Mouse (Mus musculus) c-Kit-positive CD71-negative TER-119-negative erythroid progenitor cells, embryonic 14.5 days (primary cell): ENCODE measurements around the gene Slc9a5.

Experiments used
- DNase-seq: peaks from one replicate; pipeline ENCODE4 v3.0.0-alpha.2; 2013; ENCODE audit warnings: low read depth

Gene Slc9a5

DNA sequence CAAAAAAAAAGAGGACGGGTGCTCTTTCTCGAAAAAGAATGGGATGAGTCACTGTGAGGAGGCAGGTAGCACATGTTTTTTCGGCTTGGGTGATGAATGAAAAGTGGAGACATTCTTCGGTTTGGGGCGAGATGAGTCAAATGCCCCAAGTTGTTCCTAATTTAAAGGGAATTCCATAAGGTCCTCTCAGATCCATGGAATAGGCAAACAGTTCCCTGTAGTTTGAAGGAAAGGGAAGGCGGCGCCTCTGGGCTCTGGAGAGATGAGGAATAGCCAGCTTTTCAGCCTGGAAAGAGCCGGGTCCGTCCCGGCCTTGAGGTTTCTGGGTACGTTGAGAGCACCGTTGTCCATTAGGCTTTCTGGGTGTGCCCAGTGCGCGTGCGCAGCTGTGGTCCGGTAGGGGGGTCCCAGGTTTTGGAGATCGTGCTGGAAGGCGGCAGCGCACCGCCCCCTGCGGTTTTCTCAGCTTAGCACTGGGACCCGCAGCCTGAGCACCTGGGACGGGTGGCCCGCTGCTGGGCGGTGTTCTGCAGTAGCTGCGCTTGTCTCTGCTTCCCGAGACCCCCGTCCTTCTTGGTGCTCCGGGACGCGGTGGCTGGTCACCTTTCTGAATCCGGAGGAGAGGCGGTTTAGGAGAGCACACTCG is at the start of gene Slc9a5:
Slc9a5 (plus strand) TSS at position 394 of the 646 bp plus-strand sequence.
- DNase-seq, result no peak

DNA sequence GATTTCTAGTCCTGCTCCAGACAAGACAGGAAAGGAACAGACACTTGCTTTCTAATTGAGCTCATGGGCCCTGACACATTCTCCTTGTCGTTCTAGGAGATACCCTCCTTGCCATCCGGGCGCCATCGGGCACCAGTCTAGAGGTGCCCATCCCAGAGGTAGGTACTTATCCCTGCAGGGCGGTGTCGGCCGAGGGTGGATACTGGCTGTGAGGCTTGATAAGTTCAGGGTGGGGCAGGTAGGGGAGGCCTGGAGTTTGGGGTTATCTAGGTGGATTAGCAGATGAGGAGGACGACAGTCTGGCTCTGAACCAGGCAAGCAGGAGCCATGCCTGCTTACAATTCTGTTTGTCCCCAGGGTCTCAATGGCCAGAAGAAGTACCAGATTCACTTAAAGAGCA is 48.7 kb upstream of the Slc9a5 start:
- no peak for DNase-seq

DNA sequence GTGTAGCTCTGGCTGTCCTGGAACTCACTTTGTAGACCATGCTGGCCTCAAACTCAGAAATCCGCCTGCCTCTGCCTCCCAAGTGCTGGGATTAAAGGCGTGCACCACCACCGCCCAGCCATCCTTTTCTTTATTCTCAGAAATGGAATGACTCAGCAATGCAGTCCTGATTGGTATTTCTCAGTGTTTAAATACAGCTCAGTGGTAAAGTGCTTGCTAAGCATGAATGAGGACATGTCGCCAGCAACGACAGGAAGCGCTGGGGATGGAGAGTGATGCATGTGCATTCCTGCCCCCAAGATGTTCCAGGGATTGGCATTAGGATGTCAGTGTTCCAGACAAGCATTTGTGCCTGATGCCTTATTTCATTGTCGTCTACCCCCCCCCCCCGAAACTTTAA is 45.2 kb upstream of the Slc9a5 start:
- no peak for DNase-seq

DNA sequence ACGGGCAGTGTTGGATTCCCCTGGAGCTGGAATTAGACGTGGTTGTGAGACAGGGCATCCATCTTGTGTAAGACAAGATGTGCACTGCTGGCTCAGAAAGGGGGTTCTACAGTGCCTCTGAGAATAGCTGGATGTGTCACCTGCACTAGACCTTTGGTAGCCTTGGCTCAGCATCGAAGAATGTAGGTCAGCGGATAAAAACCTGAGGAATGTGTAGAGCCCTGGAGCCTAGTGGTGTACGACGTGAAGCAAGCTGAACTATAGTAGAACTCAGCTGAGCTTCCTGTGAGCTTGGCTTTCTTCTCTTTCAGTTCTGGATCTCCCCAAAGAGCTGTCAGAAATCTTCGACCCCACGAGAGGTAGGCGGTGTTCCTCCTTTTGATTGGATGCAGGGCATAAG is 44.8 kb upstream of the Slc9a5 start:
- DNase-seq, result no peak

DNA sequence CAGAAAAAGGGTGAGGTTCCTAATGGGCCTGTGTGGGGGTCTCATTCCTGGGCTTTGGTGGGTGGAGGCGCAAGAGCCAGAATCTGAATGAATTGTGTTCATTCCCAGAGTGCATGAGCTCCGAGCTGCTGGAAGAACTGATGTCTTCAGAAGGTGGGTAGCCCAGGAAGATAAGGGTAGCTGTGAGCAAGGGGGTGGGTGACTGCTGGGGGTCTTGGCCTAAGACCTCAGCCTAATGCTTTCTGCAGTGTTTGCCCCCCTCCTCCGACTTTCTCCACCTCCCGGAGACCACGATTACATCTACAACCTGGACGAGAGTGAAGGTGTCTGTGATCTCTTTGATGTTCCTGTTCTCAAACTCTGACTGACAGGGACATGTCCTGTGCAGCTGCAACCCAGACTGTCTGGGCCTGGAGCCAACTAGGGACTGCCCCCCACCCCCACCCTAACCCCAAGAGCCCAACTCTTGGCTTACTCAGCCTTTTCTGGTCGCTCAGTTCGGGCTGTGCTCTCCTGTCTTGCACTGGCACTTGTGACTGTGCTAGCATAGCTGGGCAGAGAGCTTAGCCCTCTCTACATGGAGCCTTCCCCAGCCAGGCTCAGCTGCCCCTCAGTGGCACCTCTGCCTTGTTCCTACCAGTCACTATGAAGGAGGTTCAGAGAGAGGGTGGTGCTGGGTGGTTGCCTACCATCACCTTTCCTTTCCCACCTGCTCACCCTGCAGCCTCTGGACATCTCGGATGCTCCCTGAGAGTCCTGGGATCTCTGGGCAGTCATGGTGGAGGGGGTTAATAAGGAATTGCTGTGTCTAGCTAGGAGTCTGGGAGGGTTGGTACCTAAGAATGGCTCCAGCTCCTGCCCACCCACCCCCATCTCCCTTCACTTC is 44.1 kb upstream of the Slc9a5 start:
- DNase-seq, result no peak

DNA sequence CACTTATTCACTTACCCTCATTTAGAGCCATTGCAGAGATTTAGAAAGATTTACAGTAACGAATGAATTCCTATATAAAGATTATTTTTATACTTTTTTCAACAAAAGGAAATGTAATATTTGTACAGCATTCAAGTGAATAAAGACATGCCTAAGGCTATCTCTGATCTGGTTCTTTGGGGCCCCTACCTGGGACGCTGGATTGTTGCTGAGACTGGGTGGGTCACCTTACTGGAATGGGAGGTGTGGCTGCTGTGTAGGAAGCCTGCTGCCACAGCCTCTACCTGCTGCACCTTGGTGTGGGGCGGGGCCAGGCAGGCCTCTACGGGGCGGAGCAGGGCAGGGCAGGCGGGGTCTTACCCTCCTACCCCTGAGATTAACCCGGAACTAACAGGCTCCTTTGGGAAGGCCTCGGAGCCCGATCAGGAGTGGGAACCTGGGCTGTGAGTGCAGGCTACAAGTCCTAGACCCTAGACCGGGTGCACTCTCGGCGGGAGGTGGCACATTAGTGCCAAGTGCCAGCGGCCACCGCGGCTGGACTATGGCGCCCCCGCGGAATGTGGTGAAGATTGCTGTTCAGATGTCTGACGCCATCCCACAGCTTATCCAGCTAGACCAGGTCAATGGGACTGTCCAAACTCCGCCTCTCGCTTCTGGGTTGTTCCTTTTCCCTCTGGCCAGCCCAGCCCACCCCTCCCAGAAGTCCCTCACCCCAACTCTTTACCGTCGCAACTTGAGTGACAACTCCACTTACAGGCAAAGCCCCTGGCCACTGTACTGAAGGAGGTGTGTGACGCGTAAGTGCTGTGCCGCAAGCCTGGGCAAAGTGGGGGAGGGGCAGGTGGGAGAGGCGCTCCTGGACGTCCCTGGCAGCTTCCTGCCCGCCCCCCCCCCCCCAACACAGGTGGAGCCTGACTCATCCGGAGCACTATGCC is 43.2 kb upstream of the Slc9a5 start, which contains the start of gene Elmo3:
Elmo3 (plus strand) TSS at position 391 of the 935 bp plus-strand sequence.
- no peak for DNase-seq

DNA sequence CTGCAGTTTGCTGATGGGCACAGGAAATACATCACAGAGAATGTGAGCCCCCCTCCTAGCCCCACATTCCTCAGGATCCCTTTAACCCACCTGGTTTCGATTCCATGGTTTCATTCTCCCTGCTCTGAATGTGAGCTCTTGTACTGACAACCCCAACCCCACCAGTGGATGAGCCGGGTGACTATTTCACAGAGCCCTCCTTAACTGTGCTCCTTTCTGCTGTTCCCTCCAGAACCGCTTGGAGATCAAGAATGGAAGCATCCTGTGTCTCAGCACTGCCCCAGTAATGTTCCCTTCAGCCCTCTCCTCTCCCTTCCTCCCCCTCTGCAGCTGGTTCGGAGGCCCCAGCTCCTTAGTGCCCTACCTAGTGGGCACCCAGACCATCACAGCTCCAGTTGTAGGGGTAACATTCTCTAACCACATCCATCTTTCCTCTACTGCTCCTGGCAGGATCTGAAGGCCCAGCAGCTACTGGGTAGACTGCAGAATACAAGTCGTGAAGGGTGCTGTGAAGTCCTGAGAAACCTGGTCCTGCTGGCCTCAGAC is 42.4 kb upstream of the Slc9a5 start:
- no peak for DNase-seq

DNA sequence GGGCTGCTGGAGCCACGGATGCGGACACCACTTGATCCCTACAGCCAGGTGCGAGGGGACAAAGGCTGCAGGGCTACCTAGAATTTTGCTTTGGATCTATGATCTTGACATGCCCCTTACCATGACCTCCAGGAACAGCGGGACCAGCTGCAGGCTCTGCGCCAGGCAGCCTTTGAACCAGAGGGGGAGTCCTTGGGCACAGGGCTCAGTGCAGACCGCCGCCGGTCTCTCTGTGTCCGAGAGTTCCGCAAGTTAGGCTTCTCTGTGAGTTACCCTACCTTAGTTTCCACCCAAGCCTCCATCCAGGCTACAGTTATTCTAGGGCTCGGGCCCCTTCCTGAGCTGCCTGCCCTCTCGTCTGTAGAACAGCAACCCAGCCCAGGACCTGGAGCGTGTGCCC is 41.0 kb upstream of the Slc9a5 start:
- no peak for DNase-seq

DNA sequence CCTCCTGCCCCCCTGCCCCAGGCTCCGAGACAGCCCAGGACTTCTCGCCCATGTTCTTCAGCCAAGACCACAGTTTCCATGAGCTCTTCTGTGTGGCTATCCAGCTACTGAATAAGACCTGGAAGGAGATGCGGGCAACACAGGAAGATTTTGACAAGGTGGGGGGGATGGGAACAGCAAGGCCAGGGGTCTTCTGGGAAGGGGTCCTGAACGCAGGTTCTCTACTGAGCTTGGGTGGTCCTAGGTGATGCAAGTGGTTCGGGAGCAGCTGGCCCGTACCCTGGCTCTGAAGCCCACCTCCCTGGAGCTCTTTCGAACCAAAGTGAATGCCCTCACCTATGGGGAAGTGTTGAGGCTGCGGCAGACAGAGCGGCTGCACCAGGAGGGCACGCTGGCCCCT is 40.2 kb upstream of the Slc9a5 start:
- DNase-seq, result no peak

DNA sequence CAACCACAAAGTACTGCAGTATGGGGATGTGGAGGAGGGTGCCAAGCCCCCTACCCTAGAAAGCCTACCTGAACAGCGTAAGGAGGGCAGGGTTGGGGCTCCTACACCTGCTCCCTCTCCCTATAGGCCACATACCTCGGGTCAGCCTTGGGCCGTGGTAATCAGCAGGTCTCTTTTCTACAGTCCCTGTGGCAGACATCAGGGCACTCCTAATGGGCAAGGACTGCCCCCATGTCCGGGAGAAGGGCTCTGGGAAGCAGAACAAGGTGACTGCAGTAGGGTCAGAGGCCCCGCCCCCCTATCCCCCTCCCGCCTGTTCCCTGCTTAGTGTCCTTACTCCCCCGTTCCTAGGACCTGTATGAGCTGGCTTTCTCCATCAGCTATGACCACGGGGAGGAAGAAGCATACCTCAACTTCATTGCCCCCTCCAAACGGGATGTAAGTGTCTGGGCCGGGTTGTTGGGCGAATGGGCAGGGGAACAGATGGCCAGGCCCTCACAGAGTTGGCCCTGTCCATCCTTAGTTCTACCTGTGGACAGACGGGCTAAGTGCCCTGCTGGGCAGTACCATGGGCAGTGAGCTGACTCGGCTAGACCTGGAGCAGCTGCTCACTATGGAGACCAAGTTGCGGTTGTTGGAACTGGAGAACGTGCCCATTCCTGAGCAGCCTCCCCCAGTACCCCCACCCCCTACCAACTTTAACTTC is 39.3 kb upstream of the Slc9a5 start:
- no peak for DNase-seq

DNA sequence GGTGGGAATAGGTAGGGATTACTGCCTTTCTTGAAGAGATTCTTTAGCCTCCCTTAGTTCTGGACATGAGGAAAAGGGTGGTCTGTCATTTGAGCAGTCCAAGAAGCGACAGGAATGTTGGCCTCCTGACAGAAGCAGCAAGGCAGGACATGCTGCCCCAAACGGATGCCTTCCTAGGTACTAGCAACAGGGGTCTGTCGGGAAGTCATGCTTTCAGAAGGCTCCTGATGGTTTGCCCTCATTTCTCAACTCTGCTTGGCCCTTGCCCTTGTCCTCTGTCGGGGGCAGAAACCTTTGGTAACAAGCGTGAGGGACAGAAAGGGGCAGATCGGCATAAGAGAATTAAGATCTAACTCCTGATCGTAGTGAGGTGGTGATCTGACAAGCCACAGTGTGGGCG is 38.5 kb upstream of the Slc9a5 start:
- no peak for DNase-seq

DNA sequence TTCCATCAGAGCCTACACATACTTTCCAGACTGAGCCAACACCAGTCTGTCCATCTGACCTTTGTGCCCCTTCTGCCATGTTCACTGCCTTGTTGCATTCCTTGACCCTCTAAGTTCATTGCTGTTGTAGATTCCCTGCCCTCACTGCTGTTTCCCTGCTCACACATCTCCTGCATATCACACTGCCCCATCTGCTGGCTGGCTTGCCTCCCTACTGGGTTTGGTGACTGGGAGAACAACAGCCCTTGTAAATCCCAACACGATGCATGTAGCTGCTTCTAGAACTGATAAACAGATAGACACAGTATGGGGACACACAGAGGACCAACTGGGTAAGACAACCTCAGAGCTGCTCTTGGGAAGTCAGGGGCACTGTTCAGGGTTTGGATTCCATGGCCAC is 36.9 kb upstream of the Slc9a5 start:
- DNase-seq, result no peak

DNA sequence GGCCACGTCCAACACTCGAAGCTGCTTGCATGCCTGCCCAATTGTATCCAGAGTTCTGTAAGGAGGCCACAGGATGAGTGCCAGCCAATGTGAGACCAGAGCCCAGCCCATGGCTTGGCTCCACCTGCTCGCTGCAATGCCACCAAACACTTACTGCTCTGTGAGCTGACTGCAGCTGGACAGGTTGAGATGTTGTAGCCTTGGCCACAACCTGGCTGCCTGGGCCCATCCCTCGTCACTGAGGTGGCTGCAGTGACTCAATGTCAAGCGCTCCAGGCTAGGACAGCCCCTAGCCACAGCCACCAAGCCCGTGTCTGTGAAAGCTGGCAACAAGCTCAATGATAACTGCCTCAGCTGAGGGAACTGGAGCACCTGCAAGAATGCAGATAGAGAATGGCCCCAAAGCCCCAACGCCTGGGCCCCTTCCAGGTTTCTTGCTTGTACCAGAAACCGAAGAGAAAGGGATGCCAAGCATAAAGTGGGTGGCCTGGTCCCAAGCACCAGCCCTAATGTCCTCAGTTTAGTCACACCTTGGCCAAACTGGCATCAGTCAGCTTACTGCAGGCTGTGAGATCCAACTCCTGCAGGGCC is 35.7 kb upstream of the Slc9a5 start:
- no peak for DNase-seq

DNA sequence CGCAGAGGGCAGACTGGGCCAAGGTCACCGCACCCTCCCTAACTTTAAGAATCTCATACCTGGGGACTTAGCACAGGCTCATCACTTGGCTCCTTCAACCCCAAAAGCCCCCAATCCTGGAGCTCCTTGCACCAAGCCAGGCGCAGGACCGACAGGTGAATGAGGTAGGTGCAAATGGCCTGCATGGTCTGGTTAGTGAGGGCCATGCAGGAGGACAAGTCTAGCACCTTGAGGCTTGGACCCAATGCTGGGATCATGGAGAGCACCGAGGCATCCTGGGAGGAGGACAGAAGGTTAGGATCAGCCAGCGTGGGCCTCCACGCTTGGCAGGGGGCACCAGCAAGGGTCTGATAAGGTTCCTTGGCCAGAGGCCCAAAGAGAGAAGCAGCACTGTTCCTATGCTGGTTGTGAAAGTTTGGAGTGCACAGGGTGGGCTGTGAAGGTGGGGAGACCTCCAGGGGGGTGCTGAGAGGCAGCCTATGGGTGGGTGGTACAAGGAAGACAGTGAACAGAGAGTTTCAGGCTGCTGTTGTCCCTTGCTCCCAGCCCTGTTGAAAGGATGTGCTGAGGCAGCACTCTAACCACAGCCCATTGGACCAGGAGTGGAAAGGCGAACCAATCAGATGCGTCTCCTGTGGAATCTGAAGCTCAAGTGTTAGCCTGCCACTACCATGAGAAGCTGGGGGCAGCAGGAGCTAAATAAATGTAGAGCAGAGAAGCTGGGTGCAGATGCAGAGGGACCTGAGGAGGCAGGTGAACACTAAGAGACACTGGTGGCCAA is 34.8 kb upstream of the Slc9a5 start:
- DNase-seq, result no peak

DNA sequence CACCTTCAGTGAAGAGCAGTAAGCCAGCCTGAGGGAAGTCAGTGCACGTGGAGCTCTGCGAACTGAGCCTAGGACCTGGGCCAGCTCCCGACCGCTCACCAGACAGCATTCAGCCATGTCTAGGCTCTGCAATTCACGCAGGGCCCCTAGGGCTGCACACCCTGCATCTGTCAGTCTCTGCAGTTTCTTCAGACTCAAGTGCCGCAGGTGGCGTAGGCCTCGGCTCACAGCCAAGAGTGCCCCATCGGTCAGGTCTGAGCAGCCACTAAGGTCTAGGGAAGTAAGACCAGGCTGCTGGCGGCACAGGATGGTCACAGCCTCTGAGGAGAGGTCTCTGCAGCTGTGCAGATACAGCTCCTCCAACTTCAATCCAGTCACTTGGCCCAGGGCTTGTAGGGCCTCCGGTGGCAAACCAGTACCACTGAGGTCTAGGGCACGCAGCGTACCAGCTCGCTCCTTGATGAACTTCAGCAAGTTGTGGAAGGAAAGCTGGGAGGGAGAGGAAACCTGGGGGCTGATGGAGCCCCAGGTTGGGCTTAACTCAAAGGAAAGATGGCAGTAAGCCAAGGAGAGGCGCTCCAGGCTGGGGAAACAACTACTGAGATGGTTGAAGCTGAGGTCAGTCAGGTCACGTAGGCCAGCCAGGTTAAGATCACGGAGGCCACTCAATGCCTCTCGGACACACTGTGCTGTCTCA is 33.4 kb upstream of the Slc9a5 start:
- no peak for DNase-seq

DNA sequence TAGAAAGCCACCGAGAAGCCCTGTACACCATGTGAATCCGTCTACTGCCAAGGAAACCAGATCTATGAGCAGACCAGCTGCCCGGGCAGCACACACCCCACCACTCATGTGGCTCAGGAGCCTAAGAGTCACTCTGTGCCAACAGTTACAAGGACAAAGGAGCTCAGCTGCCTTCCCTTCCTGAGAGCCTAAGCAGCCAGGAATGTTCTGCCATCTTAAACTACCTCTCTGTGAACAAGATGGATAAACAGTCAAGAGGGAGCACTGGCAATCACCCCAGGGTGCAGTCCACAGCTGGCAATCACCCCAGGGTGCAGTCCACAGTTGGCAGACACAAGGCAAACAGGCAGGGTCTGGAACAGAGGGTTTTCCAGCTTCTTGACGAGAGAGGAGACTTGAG is 30.7 kb upstream of the Slc9a5 start:
- no peak for DNase-seq

DNA sequence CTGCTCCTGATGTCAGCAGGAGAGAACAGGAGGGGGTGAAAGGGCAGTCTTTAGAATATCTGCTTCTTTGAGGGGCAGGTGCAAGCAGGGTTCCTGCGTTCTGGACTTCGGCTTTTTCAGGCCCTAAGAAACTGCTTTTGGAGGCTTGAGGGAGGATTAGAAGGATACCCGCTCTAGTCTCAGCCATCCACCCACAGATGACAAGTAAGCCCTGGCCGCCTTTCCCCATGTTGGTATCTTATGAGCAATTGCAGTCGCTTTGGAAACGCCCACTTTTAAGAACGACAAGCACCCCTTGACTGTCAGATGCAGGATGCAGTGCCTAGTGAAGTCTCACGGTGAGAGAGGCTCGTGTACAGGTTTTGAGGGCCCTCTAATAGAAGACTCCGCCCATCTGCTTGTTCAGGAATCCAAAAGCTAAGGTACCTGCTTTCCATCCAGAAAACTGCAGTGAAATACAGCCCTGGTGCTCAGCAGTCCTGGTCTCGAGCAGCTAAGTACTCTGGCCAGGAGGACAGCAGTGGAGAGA is 29.9 kb upstream of the Slc9a5 start:
- no peak for DNase-seq

DNA sequence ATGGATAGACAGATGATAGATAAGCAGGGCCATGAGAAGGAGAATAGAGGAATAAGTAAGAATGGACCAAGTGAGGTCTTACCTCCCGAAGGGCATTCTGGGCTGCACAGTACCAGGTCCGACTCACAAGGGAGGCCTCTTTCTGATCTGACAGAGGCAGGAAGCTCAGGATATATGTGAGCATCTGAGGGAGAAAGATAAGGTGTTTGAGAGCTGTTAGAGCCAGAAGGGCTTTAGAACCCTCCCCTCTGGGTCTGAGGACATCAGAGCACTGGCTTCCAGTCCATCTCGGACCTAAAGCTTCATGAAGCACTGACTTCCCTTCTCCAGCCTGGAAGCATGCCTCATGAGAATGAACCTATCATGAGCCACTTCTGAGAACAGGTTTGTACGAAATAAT is 25.5 kb upstream of the Slc9a5 start:
- no peak for DNase-seq

DNA sequence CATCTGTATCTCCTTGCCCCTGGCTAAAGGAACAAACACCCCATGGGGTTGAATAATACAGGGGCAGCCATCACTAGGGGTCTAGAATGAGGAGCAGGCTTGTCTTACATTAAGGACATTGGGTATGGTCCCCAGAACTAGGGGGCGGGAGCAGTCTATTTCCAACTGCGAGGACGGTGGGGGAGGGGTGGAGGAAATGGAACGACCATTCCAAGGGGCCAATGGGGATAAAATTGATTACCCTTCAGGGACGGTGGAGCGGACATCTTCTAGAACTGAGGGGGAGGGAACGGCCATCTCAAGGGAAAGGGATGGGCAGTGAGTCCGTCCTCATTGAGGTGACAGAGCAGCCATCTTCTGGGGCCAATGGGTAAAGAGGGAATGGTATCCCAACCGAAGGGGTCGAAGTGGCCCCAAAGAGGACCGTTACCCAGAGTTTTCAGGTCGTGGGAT is 23.0 kb upstream of the Slc9a5 start:
- no peak for DNase-seq
